Mouse (Mus musculus) forebrain, embryonic 14.5 days (tissue): ENCODE results near the gene Gm29427. TPM values are rescaled to one million over a fixed set of nuclear protein-coding genes. Genes with fewer than 3 reads are reported as not detected.

Source experiments
- ATAC-seq: fragments of 200-750 bp; cut with Nextera tagmentation; 2 replicates; pipeline ENCODE4 v1.8.0; 2017; ENCODE audit warnings: mild to moderate bottlenecking, moderate library complexity
- DNase-seq: peaks from one replicate; pipeline ENCODE4 v3.0.0-alpha.2; 2015; ENCODE audit warnings: low spot score
- H3K27ac ChIP-seq: fragments of 300-500 bp; sonication (generic); 2 replicates; pipeline ENCODE4 v1.5.1; 2014; ENCODE audit warnings: low read depth, mild to moderate bottlenecking, control low read depth, low read length, moderate library complexity
- H3K27me3 ChIP-seq: fragments of 300-500 bp; sonication (generic); replicated peaks from 2 replicates; pipeline ENCODE4 v1.6.1; 2014; ENCODE audit warnings: low read length, control low read depth, mixed read lengths; ENCODE audit not compliant: control insufficient read depth, insufficient read depth
- H3K36me3 ChIP-seq: fragments of 300-500 bp; sonication (generic); 2 replicates; pipeline ENCODE4 v1.6.1; 2014; ENCODE audit warnings: low read length, control low read depth; ENCODE audit not compliant: control insufficient read depth, insufficient read depth
- H3K4me1 ChIP-seq: fragments of 300-500 bp; sonication (generic); 2 replicates; pipeline ENCODE4 v1.6.1; 2014; ENCODE audit warnings: antibody characterized with exemption, low read length, control low read depth; ENCODE audit not compliant: control insufficient read depth, insufficient read depth
- H3K4me2 ChIP-seq: fragments of 300-500 bp; sonication (generic); 2 replicates; pipeline ENCODE4 v1.6.1; 2014; ENCODE audit warnings: mild to moderate bottlenecking, control low read depth, low read length
- H3K4me3 ChIP-seq: fragments of 300-500 bp; sonication (generic); 2 replicates; pipeline ENCODE4 v1.5.1; 2014; ENCODE audit warnings: low read depth, low read length, control low read depth
- H3K9ac ChIP-seq: fragments of 300-500 bp; sonication (generic); 2 replicates; pipeline ENCODE4 v1.6.1; 2014; ENCODE audit warnings: mild to moderate bottlenecking, low read length, control low read depth, moderate library complexity
- H3K9me3 ChIP-seq: fragments of 300-500 bp; sonication (generic); replicated peaks from 2 replicates; pipeline ENCODE4 v1.6.1; 2016; ENCODE audit warnings: low read length, control low read depth, mixed read lengths; ENCODE audit not compliant: control insufficient read depth
- WGBS: fragments of 180-500 bp; shearing (Covaris S2); extraction: QIAGEN DNeasy Blood & Tissue Kit; methylation state at CpG from one replicate; pipeline ENCODE4 v1.1.7; 2014; 5-methylcytosine and 5-hydroxymethylcytosine counted together
- polyA plus RNA-seq: library from polyadenylated mRNA; unstranded; fragments of >200 nt; fragmentation: Nextera tagmentation; extraction: Ambion mirVana; gene quantifications from 2 replicates; pipeline ENCODE4 v1.2.1, GENCODE M21; 2014

Gm29427 gene
- polyA plus RNA-seq, 1 experiment from 2014 or later: not detected

- H3K4me1 ChIP-seq: no peaks in the 10 kb centered on the region
- no peak overlapping the region for H3K4me2 ChIP-seq
- no peak overlapping the region for H3K9ac ChIP-seq
- no peaks in the 10 kb centered on the region for H3K9me3 ChIP-seq
- no peaks in the 10 kb centered on the region for H3K36me3 ChIP-seq
- H3K27me3 ChIP-seq: no peaks in the 10 kb centered on the region
- DNase-seq: no peak
- H3K27ac ChIP-seq: no peak overlapping the region
- no peak overlapping the region for H3K4me3 ChIP-seq
- ATAC-seq: no peak
These were observed 74.6 kb downstream of the Gm29427 start for GRCm38 (mm10) chr1:130640967-130641366.

GRCm38 (mm10) chr1:130633761-130634410 lies 81.7 kb downstream of the Gm29427 start:
- Histone ChIP-seq H3K4me3 (no peak overlapping the region), H3K9ac (no peak overlapping the region), H3K27me3 (no peaks in the 10 kb centered on the region), H3K9me3 (no peaks in the 10 kb centered on the region), H3K4me1 (no peaks in the 10 kb centered on the region), H3K27ac (no peak overlapping the region), H3K4me2 (no peak overlapping the region), H3K36me3 (no peaks in the 10 kb centered on the region)
- ATAC-seq (peak; percentile 58), DNase-seq (peak; percentile 63)
- 35% methylated on average over 16 of the region's 16 CpGs for WGBS

- no peak overlapping the region for H3K4me3 ChIP-seq
- H3K9ac ChIP-seq: no peak overlapping the region
- 87% methylated on average over 8 of the region's 8 CpGs for WGBS
- H3K27me3 ChIP-seq: no peaks in the 10 kb centered on the region
- no peak for DNase-seq
- no peaks in the 10 kb centered on the region for H3K36me3 ChIP-seq
- H3K9me3 ChIP-seq: no peaks in the 10 kb centered on the region
- no peak overlapping the region for H3K27ac ChIP-seq
- no peak overlapping the region for H3K4me2 ChIP-seq
- H3K4me1 ChIP-seq: no peaks in the 10 kb centered on the region
- ATAC-seq: no peak
These were observed 82.3 kb downstream of the Gm29427 start for GRCm38 (mm10) chr1:130633316-130633715.

- Histone ChIP-seq H3K27ac (no peak within 1 kb of the TSS), H3K4me1 (no peaks in the 10 kb centered on the region), H3K9me3 (no peaks in the 10 kb centered on the region), H3K36me3 (no peaks in the 10 kb centered on the region), H3K27me3 (no peaks in the 10 kb centered on the region), H3K9ac (no peak within 1 kb of the TSS), H3K4me3 (no peak within 1 kb of the TSS), H3K4me2 (no peak within 1 kb of the TSS)
- ATAC-seq (no peak), DNase-seq (no peak)
- 87% methylated on average over 2 of the region's 2 CpGs for WGBS
These were observed 86.1 kb downstream of the Gm29427 start, which contains the start of gene Zp3r for GRCm38 (mm10) chr1:130629521-130629920. Zp3r (minus strand) TSS chr1:130629621.

Other genes starting within 250 kb of the Gm29427 start
- gene Zp3r, start 86.2 kb downstream of the Gm29427 start, polyA plus RNA-seq: not detected in 2 replicates
- gene C4bp, start 54.2 kb downstream of the Gm29427 start, polyA plus RNA-seq: not detected in 2 replicates
- 8.9 and 10.0 TPM in 2 replicates for gene Yod1, start 1.5 kb upstream of the Gm29427 start, polyA plus RNA-seq
- 17.8 and 23.2 TPM in 2 replicates for gene Pfkfb2, start 13.5 kb upstream of the Gm29427 start, polyA plus RNA-seq
- 0.43 and 0.54 TPM in 2 replicates for gene AA986860, start 16.2 kb upstream of the Gm29427 start, polyA plus RNA-seq
- gene Fcamr, start 85.1 kb upstream of the Gm29427 start, polyA plus RNA-seq: not detected in 2 replicates
- gene Pigr, start 110.9 kb upstream of the Gm29427 start, polyA plus RNA-seq: not detected in 2 replicates
- not detected in 2 replicates for gene Fcmr, start 149.9 kb upstream of the Gm29427 start, polyA plus RNA-seq
- gene Il24, start 171.7 kb upstream of the Gm29427 start, polyA plus RNA-seq: not detected in 2 replicates
- gene Il20, start 195.7 kb upstream of the Gm29427 start, polyA plus RNA-seq: not detected in 2 replicates
- gene Il19, start 224.3 kb upstream of the Gm29427 start, polyA plus RNA-seq: not detected in 2 replicates